Mouse (Mus musculus): ENCODE results near the gene Ppara.

- no peak for TF ChIP-seq NELFE (IDR thresholded peaks at IDR 0.05; ENCODE audit: low read depth, low read length)
- TF ChIP-seq POLR2A (IDR thresholded peaks at IDR 0.05; ENCODE audit: control insufficient read depth in 1 of 2, insufficient read depth in 1 of 2, low read depth in 1 of 2, low read length in 2 of 2, poor library complexity in 1 of 2), result no peak
- TF ChIP-seq ZNF384 (IDR thresholded peaks at IDR 0.05; ENCODE audit: low read depth, low read length), result no peak
- TF ChIP-seq CTCF (IDR thresholded peaks at IDR 0.05 in 2 of 3, conservative IDR thresholded peaks at IDR 0.05 in 1 of 3; ENCODE audit: control insufficient read depth in 1 of 3, insufficient read depth in 1 of 3, low read depth in 2 of 3, low read length in 3 of 3, poor library complexity in 1 of 3, severe bottlenecking in 1 of 3), result no peak
- TF ChIP-seq USF1 (IDR thresholded peaks at IDR 0.05; ENCODE audit: low read depth, low read length), result no peak
These were observed 14.4 kb upstream of the Ppara start for GRCm38 (mm10) chr15:85720366-85720841.

All from MEL (cell line).